Mouse (Mus musculus) ovary, adult 18-20 months (tissue): ENCODE measurements around the gene Cd300lf.

ENCODE experiments used
- DNase-seq: peaks from one replicate; pipeline ENCODE4 v3.0.0; 2022; ENCODE audit warnings: low spot score, mixed read lengths

Cd300lf gene

DNA sequence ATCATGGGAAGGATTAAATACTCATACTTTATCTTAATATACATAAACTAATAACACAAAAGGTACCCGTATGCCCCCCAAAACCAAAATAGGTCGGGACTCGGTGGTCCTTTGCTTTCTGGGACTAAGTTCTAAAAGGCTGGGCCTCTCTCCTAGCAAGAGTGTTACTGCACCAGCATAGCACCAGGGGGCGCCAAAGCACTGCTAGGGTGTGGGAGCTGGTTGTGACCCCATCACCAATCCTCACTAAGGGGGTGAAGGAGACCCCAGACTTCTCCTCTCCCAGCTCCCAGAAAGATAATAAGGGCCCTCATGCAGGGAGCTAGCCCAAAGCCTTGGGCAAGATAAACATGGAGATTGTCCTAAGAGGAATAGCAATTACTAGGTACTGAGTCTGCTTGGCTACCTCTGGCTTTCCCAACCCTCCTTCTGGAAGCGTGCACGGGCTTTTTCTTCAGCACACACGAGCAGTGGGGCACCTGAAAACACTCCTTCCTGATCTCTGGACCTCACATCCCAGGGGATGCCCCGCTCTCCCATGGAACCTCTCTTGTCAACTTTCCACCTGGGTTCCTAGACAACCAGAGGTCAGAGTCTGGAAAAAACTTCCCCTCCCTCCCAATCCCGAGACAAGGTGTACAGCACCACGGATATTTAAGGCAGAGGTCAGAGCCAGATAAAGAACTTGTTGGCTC, 27.2 kb upstream of the Cd300lf start:
- DNase-seq: no peak

- DNase-seq: no peak
Measured at GRCm38 (mm10) chr11:115160016-115160797, 26.4 kb upstream of the Cd300lf start.

DNA sequence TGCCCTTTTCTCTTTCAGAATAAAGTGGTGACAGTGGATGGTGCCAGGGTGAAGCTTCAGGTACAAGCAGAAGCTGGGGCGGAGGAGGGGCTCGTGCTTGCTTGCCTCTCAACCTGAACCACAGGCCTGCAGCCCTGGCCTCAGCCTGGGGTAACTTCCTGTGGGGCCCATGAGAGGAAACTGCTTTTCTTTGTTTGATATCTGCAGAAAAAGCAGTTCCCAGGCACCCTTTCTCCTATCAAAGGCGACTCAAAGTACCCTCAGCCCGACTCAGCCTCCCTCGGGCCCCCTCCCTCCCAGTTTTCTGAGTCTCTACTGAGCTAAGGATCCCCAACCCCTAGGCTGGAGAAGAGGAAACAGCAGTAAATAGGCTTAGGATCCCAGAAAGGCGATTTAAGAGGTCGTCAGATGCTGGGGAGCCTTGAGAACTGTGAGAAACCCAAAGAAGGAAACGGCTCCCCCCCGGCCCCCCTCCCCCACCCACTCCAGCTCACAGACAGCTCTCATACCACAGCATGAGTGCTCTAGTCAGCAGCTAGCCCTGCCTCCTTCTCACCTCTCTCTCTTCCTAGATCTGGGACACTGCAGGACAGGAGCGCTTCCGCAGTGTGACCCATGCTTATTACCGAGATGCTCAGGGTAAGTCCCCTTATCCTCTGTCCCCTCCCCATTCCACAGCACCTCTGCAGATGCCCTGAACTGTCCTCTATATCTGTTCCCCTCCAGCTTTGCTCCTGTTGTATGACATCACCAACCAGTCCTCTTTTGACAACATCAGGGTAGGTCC, 24.3 kb upstream of the Cd300lf start:
- DNase-seq: no peak

GRCm38 (mm10) chr11:115155053-115155634, 21.4 kb upstream of the Cd300lf start:
- DNase-seq: no peak

- peak; percentile 45 for DNase-seq
Measured at GRCm38 (mm10) chr11:115153699-115154292, 20.0 kb upstream of the Cd300lf start.

DNA sequence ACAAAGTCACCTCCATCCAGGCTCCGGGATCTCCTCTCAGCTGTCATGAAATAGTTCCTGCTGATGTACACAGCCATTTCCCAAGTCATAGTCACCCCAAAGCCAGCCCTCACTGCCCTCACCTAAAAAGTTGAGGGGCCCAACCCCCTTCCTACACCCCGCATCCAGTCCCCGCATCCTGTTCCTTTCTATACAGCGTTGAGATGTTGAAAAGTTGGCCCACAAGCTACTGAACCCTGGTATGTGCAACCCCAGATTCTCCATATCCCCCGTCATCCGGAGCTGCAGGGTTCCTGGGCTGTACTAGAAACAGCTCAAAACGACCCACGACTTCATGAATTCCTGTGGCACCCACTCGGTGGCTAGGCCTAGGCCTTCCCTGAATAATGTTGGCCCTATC, 19.3 kb upstream of the Cd300lf start:
- DNase-seq: no peak

DNA sequence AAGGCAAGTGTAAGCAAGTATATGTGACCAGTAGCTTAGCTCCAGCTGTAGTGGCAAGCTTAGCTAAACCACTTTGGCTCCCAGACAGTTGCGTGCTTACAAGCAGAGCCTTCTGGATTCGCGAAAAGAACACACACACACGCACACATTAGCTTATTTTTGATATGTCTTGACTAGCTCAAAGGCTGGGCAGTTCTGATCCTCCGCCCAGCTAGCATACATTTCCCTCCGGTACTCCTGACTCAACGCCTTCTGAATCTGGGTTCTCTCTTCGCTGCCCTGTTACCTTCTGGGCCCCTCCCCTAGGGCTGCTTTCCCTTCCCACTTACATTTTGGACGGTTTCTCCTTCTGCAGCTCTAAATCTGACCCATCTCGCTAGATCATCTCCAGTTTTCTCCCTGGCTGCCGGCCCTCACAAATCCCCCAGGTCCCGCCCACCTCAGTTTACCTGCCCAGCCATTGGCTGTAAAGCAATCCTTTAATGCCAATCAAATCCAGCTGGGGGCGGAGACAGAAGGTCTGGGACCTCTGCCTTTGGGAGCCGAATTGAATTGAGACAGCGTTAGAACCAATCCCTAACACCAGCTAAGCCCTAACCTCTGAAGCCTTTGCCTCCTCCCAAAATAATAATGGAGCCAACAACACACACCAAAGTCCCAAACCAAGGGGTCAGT, 18.1 kb upstream of the Cd300lf start:
- no peak for DNase-seq

- DNase-seq: no peak
Measured at GRCm38 (mm10) chr11:115150741-115151254, 17.0 kb upstream of the Cd300lf start.

DNA sequence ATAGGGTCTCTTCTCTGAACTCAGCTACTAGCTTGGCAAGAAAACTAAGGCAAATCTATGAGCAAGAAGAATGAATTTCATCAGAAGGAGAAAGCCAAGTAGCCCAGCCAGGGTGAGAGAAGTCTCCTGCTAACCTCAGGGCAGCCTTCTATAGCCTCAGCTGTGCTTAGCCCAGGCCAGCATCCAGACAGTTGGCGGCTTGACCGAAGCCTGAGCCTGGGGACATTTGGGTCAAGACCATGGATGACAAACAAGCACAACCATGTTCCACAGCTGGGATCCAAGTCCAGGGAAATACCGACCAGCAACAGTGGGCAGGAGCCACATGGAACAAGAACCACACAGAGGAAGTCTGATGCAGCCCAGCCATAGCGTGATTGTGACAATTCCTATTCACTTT, 14.0 kb upstream of the Cd300lf start:
- no peak for DNase-seq

- DNase-seq: no peak
Measured at GRCm38 (mm10) chr11:115141970-115142369, 8.2 kb upstream of the Cd300lf start.

DNA sequence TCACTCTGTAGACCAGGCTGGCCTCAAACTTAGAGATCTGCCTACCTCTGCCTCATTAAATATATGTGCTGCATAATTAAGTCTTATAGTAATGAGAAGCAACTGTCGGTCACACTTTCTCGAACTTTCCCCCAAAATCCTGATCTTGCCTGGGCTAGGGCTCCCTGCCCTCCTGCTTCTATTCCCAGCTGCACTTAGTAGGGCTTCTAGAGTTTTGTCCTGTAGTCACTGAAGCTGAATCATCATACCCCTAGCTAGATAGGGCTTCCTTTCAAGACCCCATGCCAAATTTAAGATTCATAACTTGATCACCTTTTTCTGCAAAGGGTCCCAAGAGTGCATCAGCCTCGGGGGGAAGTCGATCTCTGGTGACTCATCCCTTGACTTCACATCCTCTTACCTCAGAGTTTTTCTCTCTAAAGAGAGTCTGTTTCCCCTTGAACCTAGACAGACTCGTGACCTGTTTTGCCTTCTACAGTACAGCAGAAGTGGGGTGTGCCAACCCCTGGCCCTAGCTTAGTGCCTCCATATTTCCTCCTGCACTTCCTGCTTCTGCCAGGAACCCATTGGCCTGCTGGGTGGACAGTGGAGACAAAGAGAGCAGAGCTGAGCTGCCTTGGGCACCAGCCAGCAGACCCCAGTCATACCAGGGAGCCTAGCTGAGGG, 4.9 kb upstream of the Cd300lf start:
- no peak for DNase-seq

GRCm38 (mm10) chr11:115131768-115132381, 1.9 kb downstream of the Cd300lf start:
- DNase-seq: no peak

- DNase-seq: no peak
Measured at GRCm38 (mm10) chr11:115129508-115130126, 4.2 kb downstream of the Cd300lf start.

DNA sequence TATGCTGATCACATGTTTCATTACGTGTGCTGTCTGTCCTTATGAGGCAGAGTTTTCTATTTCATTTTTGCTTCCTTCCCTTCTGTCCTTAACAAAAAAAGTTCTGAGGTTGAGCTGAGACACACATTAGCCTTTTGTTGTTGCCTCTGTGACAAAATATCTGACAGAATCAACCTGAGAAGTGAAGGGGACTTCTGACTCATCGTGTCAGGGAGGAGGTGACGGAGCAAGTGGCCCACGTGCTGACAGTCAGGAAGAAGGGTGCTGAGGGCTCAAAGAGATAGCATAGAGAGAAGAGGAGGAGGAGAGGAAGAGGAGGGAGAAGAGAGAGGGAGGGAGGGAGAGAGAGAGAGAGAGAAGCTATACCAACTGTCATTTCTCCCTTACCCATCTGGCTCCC, 5.3 kb downstream of the Cd300lf start:
- DNase-seq: no peak

GRCm38 (mm10) chr11:115119409-115119808, 14.4 kb downstream of the Cd300lf start:
- DNase-seq: no peak

- DNase-seq: no peak
Measured at GRCm38 (mm10) chr11:115112196-115112595, 21.6 kb downstream of the Cd300lf start.

DNA sequence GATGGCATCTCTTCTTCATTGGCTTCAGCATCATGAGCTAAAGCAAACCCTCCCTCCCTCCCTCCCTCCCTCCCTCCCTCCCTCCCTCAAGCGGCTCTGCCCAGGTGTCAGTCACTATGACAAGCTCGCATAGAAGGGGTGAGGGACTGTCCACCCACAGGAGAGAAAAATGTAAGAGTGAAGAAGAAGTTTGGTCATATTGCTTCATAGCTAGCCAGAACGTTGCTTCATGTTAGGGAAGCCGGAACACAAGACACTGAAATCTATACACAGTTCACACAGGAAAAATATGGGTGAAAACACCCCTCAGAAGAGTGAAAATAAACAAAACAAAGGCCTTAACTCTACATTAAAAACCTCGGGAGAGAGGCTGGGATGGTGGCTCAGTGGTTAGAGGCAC, 23.5 kb downstream of the Cd300lf start:
- no peak for DNase-seq

GRCm38 (mm10) chr11:115108176-115108575, 25.6 kb downstream of the Cd300lf start:
- DNase-seq: no peak

- no peak for DNase-seq
Measured at GRCm38 (mm10) chr11:115107403-115107916, 26.3 kb downstream of the Cd300lf start.
